Mouse (Mus musculus) cerebellum, adult 2 months (tissue): ENCODE results near the gene Nrxn3. TPM values are rescaled to one million over a fixed set of nuclear protein-coding genes. Genes with fewer than 3 reads are reported as not detected.

Experiments used
- DNase-seq, 2 experiments: peaks; one replicate each; pipeline ENCODE4 v3.0.0; 2021
- H3K27ac ChIP-seq: fragments of 200-500 bp; 2 replicates; pipeline ENCODE4 v1.5.1; 2012; ENCODE audit warnings: low read length, control low read depth, inconsistent platforms; ENCODE audit not compliant: insufficient read depth
- H3K27me3 ChIP-seq: fragments of 200-500 bp; 2 replicates; pipeline ENCODE4 v1.6.1; 2012; ENCODE audit warnings: inconsistent platforms, mild to moderate bottlenecking, low read length, moderate library complexity; ENCODE audit not compliant: control insufficient read depth, insufficient read depth
- H3K4me1 ChIP-seq: fragments of 200-500 bp; 2 replicates; pipeline ENCODE4 v1.6.1; 2011; ENCODE audit warnings: low read length; ENCODE audit not compliant: control insufficient read depth, insufficient read depth
- H3K4me3 ChIP-seq: fragments of 200-500 bp; replicated peaks from 2 replicates; pipeline ENCODE3; 2011; ENCODE audit warnings: mild to moderate bottlenecking, low read depth, low read length, control low read depth; ENCODE audit not compliant: insufficient read depth
- CTCF ChIP-seq: fragments of 200-500 bp; IDR thresholded peaks from 2 replicates; pipeline ENCODE4 v1.5.1; 2011; ENCODE audit warnings: low read depth, mild to moderate bottlenecking, control low read depth, low read length, moderate library complexity, borderline replicate concordance; ENCODE audit not compliant: insufficient read depth
- POLR2A ChIP-seq: fragments of 200-500 bp; IDR thresholded peaks from 2 replicates; pipeline ENCODE4 v1.6.1; 2011; ENCODE audit warnings: low read length, control low read depth, borderline replicate concordance; ENCODE audit not compliant: insufficient read depth
- WGBS: fragments of 180-500 bp; shearing (Covaris S2); methylation state at CpG from one replicate; pipeline ENCODE4 v1.1.7; 2018; 5-methylcytosine and 5-hydroxymethylcytosine counted together
- polyA plus RNA-seq: library from polyadenylated mRNA; depleted of rRNA; stranded (reverse); fragments of >200 nt; gene quantifications from 2 replicates; pipeline ENCODE4 v1.2.3, GENCODE M21; 2012

Nrxn3 gene
- polyA plus RNA-seq, 1 experiment = 101 TPM

GRCm38 (mm10) chr12:89722462-89722861 lies 999.8 kb downstream of the Nrxn3 start:
- no peaks in the 10 kb centered on the region for H3K4me1 ChIP-seq
- TF ChIP-seq CTCF (no peak), POLR2A (no peak)
- H3K4me3 ChIP-seq = peak overlapping the region; percentile 30
- no peaks in the 10 kb centered on the region for H3K27me3 ChIP-seq
- 30% methylated on average over 14 of the region's 14 CpGs for WGBS
- peak; percentile 44 to 54 for DNase-seq
- no peak overlapping the region for H3K27ac ChIP-seq

GRCm38 (mm10) chr12:89724048-89724447 lies 1001.4 kb downstream of the Nrxn3 start:
- Histone ChIP-seq H3K27me3 (no peaks in the 10 kb centered on the region), H3K4me3 (no peak overlapping the region), H3K27ac (no peak overlapping the region), H3K4me1 (no peaks in the 10 kb centered on the region)
- DNase-seq = no peak
- TF ChIP-seq CTCF (no peak), POLR2A (no peak)
- 91% methylated on average over 3 of the region's 3 CpGs for WGBS

- H3K4me1 ChIP-seq = no peaks in the 10 kb centered on the region
- DNase-seq = no peak
- TF ChIP-seq POLR2A = no peak
- TF ChIP-seq CTCF = no peak
- no peak overlapping the region for H3K4me3 ChIP-seq
- no peaks in the 10 kb centered on the region for H3K27me3 ChIP-seq
- WGBS = 85% methylated on average over 1 of the region's 1 CpGs
- H3K27ac ChIP-seq = no peak overlapping the region
Measured at GRCm38 (mm10) chr12:89742326-89742725, 1019.6 kb downstream of the Nrxn3 start.

GRCm38 (mm10) chr12:89742796-89743195 lies 1020.1 kb downstream of the Nrxn3 start:
- H3K27me3 ChIP-seq = no peaks in the 10 kb centered on the region
- TF ChIP-seq CTCF = no peak
- TF ChIP-seq POLR2A = no peak
- DNase-seq = no peak
- WGBS = 92% methylated on average over 2 of the region's 2 CpGs
- no peaks in the 10 kb centered on the region for H3K4me1 ChIP-seq
- no peak overlapping the region for H3K4me3 ChIP-seq
- H3K27ac ChIP-seq = no peak overlapping the region

GRCm38 (mm10) chr12:89764191-89765082 lies 1041.8 kb downstream of the Nrxn3 start:
- Histone ChIP-seq H3K27me3 (no peaks in the 10 kb centered on the region), H3K4me1 (no peaks in the 10 kb centered on the region), H3K4me3 (no peak overlapping the region), H3K27ac (no peak overlapping the region)
- DNase-seq = no peak
- TF ChIP-seq CTCF = no peak
- TF ChIP-seq POLR2A = no peak
- WGBS = 71% methylated on average over 10 of the region's 10 CpGs

- Histone ChIP-seq H3K27ac (no peak overlapping the region), H3K27me3 (no peaks in the 10 kb centered on the region), H3K4me1 (no peaks in the 10 kb centered on the region), H3K4me3 (no peak overlapping the region)
- no peak for TF ChIP-seq POLR2A
- no peak for TF ChIP-seq CTCF
- 98% methylated on average over 2 of the region's 2 CpGs for WGBS
- no peak for DNase-seq
Measured at GRCm38 (mm10) chr12:89765179-89765578, 1042.5 kb downstream of the Nrxn3 start.

- peak; percentile 61 to 91 for DNase-seq
- no peak overlapping the region for H3K4me3 ChIP-seq
- WGBS = 4% methylated on average over 3 of the region's 3 CpGs
Measured at GRCm38 (mm10) chr12:89788794-89789193, 1066.1 kb downstream of the Nrxn3 start.

GRCm38 (mm10) chr12:89789981-89790380 lies 1067.3 kb downstream of the Nrxn3 start:
- no peak for DNase-seq
- Histone ChIP-seq H3K4me1 (peaks cover 6% of the 10 kb centered on the region; the same call in 1 of the 2 replicates), H3K27me3 (no peaks in the 10 kb centered on the region), H3K27ac (no peak overlapping the region), H3K4me3 (no peak overlapping the region)
- TF ChIP-seq CTCF = no peak
- 91% methylated on average over 1 of the region's 1 CpGs for WGBS

More at GRCm38 (mm10) chr12:89788794-89789193, 1066.1 kb downstream of the Nrxn3 start:
- Histone ChIP-seq H3K27ac (no peak overlapping the region), H3K27me3 (no peaks in the 10 kb centered on the region), H3K4me1 (peaks cover 6% of the 10 kb centered on the region; the same call in 1 of the 2 replicates)
- TF ChIP-seq POLR2A (no peak), CTCF (no peak)
